Mouse (Mus musculus): ENCODE results near the gene Tnfsf12. TPM values are rescaled to one million over a fixed set of nuclear protein-coding genes. Genes with fewer than 3 reads are reported as not detected.
"Not testable (repeated sequence)": the region's sequence is repeated elsewhere in the genome, so short reads cannot be mapped to it uniquely, and the experiment has no call there.

The Tnfsf12 gene
- polyA plus RNA-seq, 1 experiment from 2014 or later = 1.1 TPM

DNA sequence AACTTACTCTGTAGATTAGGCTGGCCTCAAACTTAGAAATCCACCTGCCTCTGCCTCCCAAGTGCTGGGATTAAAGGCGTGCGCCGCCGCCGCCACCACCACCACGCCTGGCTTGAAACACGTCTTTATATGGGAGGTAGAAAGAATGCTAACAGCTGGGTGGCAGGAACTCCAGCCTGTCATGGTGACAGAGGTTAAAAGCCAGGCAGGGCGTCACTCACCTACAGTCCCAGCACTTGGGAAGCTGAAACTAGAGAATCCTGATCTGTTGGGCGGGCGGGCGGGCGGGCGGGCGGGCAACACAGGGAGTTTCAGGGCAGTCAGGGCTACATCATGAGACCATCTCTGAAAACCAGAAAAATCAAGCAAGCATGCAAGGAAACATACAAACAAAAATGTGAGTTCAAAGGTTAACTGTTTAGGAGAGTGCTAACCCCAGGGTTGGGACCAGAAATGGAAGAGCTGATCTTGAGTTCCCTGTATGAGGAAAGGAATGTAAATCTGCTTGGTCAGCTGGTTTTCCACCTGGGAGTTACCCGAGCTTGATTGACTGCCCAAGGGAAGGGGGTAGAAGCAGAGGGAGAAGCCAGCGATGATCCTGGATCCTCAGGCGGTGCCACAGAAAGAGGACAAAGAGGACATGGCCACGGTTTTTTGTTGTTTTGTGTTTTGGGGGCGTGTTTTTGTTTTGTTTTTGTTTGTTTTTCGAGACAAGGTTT, 17.5 kb upstream of the Tnfsf12 start:
- ATAC-seq = no peak
- H3K4me1 ChIP-seq = no peaks in the 10 kb centered on the region
- H3K9ac ChIP-seq = no peak overlapping the region
- H3K4me2 ChIP-seq = no peak overlapping the region
- 85% methylated on average over 20 of the region's 20 CpGs for WGBS
- no peaks in the 10 kb centered on the region for H3K27me3 ChIP-seq
- no peaks in the 10 kb centered on the region; the same call in 1 of the 2 replicates for H3K9me3 ChIP-seq (replicated peaks)
- H3K4me3 ChIP-seq = no peak overlapping the region
- no peaks in the 10 kb centered on the region for H3K36me3 ChIP-seq (ENCODE audit: poor library complexity, severe bottlenecking)
- no peak overlapping the region for H3K27ac ChIP-seq

DNA sequence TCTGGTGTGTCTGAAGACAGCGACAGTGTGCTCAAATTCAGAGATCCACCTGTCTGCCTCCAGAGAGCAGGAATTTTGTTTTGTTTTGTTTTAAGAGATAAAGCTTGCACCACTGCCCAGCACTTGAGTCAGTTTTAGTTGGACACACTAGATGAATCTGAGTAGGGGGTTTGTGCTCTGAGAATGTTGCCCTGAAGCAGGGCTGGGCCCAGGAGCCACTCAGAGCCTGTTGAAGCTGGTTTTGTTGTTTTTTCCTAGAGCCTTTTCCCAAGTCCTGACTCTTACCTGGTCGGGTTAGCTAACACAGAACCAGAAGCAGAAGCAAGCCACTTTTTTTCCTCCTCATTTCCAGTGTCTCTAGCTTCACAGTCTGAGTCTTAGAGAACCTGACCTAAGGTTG, 15.4 kb upstream of the Tnfsf12 start:
- H3K4me1 ChIP-seq = no peaks in the 10 kb centered on the region
- ATAC-seq = no peak
- 85% methylated on average over 2 of the region's 2 CpGs for WGBS
- no peak overlapping the region for H3K27ac ChIP-seq
- H3K36me3 ChIP-seq (ENCODE audit: poor library complexity, severe bottlenecking) = no peaks in the 10 kb centered on the region
- H3K4me3 ChIP-seq = no peak overlapping the region
- H3K4me2 ChIP-seq = no peak overlapping the region
- no peaks in the 10 kb centered on the region; the same call in 1 of the 2 replicates for H3K9me3 ChIP-seq (replicated peaks)
- H3K27me3 ChIP-seq = no peaks in the 10 kb centered on the region
- H3K9ac ChIP-seq = no peak overlapping the region

DNA sequence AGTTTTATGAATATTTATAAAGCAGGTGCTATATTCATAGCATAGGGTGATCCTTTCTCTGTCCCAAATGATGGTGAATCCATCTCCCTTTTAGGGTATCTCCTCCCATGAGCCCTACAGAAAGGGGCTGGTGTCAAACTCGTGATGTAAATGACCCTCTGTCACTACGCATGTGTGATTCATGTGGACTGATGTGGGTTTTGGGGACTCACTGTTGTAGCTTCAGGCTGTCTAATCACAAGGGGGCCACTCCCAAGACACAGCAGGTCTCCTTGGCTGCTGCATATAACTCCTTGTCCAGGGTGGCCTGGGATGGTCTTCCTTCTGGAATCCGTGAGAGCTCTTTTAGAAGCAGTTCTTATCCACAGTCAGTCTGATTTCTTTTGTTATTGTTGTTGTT, 14.8 kb upstream of the Tnfsf12 start:
- Histone ChIP-seq H3K4me1 (no peaks in the 10 kb centered on the region), H3K9ac (no peak overlapping the region), H3K9me3 (replicated peaks) (no peaks in the 10 kb centered on the region; the same call in 1 of the 2 replicates), H3K4me3 (no peak overlapping the region), H3K27me3 (no peaks in the 10 kb centered on the region), H3K4me2 (no peak overlapping the region), H3K27ac (no peak overlapping the region), H3K36me3 (ENCODE audit: poor library complexity, severe bottlenecking) (no peaks in the 10 kb centered on the region)
- no peak for ATAC-seq
- WGBS = 72% methylated on average over 3 of the region's 3 CpGs

DNA sequence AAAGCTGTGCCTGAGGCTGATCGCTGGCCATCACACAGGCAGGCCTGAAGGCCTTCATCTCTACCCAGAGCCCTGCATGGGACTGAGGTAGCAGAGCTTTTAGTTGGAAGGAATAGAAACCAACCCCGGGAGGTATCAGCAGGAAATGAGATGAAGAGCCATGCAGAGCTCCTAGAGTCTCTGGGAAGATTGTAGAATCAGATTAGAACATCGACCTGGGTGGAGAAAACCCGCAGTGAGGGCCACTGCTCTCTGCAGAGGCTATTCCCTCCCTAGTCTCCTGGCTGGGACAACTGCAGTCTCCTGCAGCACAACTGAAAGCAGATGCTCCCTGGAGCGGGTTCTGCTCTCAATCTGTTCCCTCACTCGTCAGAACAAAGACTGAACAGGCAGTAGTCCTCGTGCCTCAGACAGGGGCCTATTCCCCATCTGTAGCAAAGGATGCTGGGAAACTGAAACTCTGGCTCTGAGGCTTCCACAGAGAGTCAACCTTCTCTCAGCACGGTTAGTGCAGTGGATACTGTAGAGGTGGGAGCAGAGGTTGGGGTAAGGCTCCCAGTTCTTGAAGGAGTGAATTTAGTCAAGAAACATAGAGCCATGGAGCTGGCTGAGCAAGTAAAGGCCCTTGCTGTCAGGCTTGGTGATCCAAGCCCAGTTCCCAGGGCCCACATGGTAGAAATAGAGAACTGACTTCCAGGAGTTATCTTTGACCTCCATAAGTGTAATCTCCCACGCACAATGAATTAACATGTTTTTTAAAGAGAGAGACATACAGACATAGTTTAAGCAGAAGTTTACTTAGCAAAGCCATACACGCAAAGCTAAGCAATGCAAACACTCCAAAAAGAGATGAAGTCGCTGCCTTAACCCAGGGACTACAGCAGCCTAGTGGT, 14.2 kb upstream of the Tnfsf12 start:
- Histone ChIP-seq H3K9ac (no peak overlapping the region), H3K4me3 (no peak overlapping the region), H3K27ac (no peak overlapping the region), H3K9me3 (replicated peaks) (no peaks in the 10 kb centered on the region), H3K4me2 (no peak overlapping the region), H3K36me3 (ENCODE audit: poor library complexity, severe bottlenecking) (no peaks in the 10 kb centered on the region), H3K27me3 (no peaks in the 10 kb centered on the region), H3K4me1 (no peaks in the 10 kb centered on the region)
- no peak for ATAC-seq
- 56% methylated on average over 11 of the region's 11 CpGs for WGBS

DNA sequence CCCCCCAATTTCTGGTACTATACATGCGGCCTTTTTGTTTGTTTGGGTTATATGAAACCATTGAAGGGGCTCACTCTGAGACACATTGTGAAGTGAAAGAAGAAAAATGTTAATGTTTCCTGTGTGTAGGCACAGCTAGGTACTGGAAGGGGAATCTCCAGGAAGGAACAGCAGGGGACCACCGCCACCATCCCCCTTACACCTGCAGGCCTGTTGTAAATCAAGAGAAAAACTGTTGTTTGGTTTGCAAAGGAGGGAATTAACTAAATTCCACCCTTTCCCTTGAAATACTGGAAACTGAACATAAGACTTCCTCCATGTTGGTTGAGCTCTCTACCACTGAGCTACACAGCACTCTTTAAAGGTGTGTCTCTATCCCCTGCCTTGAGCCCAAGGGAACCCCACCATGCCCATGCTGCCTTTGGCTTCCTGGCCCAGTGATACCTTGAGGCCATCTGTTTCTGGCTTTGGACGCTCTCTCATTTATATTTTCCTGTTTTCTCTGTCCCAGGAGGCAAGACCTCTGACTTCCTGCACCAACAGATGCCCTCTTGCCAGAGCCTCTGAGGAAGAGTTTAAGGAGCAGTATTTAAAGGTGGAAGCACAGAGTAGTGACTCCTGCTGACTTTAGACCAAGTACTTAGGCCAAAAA, 13.1 kb upstream of the Tnfsf12 start:
- no peaks in the 10 kb centered on the region for H3K4me1 ChIP-seq
- no peak overlapping the region for H3K4me3 ChIP-seq
- no peaks in the 10 kb centered on the region for H3K36me3 ChIP-seq (ENCODE audit: poor library complexity, severe bottlenecking)
- no peaks in the 10 kb centered on the region for H3K9me3 ChIP-seq (replicated peaks)
- H3K27me3 ChIP-seq = no peaks in the 10 kb centered on the region
- WGBS = 90% methylated on average over 3 of the region's 3 CpGs
- no peak for ATAC-seq
- no peak overlapping the region for H3K4me2 ChIP-seq
- H3K27ac ChIP-seq = no peak overlapping the region
- H3K9ac ChIP-seq = no peak overlapping the region

DNA sequence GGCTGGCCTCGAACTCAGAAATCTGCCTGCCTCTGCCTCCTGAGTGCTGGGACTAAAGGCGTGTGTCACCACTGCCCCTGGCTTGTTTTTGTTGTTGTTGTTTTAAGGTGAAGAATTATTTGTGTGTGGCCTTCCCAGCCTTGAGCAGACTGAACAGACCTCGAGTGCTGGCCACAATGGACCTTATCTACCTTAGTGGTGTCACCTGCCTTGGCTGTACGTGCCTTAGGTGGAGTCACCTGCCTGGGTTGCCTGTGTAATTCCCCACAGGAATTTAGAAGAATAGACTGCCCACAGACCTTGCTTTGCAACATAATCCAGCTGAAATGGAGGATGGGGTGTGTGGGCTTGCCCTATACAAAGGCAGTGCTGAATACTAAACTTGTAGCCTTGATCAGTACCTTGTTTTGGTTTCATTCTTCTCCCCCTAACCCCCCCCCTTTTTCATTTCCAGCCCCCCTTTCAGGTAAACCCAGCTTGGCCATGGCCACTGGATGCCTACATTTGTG, 12.3 kb upstream of the Tnfsf12 start:
- WGBS = 92% methylated on average over 4 of the region's 4 CpGs
- ATAC-seq = no peak
- no peaks in the 10 kb centered on the region for H3K9me3 ChIP-seq (replicated peaks)

DNA sequence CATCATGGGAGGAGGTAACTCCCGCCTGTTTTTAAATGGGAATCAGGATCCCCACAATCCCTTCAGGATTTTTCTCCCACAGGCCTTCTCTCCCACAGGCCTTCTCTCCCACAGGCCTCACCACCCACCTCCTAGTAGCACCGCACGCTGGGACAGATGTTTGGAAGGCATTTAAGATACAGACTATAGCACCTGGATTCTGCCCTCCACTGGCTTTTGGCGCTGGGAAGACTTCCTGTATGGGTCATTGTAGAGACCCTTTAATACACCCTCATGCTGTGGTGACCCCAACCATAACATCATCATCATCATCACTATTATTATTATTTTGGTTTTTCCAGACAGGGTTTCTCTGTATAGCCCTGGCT, 11.8 kb upstream of the Tnfsf12 start:
- H3K4me1 ChIP-seq = no peaks in the 10 kb centered on the region
- H3K27me3 ChIP-seq = no peaks in the 10 kb centered on the region
- ATAC-seq = no peak
- 93% methylated on average over 4 of the region's 4 CpGs for WGBS
- no peak overlapping the region for H3K9ac ChIP-seq
- H3K4me2 ChIP-seq = no peak overlapping the region
- H3K9me3 ChIP-seq (replicated peaks) = no peaks in the 10 kb centered on the region
- H3K4me3 ChIP-seq = no peak overlapping the region
- no peaks in the 10 kb centered on the region for H3K36me3 ChIP-seq (ENCODE audit: poor library complexity, severe bottlenecking)
- H3K27ac ChIP-seq = no peak overlapping the region

More for the DNA sequence above, 12.3 kb upstream of the Tnfsf12 start:
- no peaks in the 10 kb centered on the region for H3K36me3 ChIP-seq (ENCODE audit: poor library complexity, severe bottlenecking)
- H3K4me3 ChIP-seq = no peak overlapping the region
- no peaks in the 10 kb centered on the region for H3K27me3 ChIP-seq
- no peaks in the 10 kb centered on the region for H3K4me1 ChIP-seq
- no peak overlapping the region for H3K4me2 ChIP-seq
- H3K9ac ChIP-seq = no peak overlapping the region
- H3K27ac ChIP-seq = no peak overlapping the region

DNA sequence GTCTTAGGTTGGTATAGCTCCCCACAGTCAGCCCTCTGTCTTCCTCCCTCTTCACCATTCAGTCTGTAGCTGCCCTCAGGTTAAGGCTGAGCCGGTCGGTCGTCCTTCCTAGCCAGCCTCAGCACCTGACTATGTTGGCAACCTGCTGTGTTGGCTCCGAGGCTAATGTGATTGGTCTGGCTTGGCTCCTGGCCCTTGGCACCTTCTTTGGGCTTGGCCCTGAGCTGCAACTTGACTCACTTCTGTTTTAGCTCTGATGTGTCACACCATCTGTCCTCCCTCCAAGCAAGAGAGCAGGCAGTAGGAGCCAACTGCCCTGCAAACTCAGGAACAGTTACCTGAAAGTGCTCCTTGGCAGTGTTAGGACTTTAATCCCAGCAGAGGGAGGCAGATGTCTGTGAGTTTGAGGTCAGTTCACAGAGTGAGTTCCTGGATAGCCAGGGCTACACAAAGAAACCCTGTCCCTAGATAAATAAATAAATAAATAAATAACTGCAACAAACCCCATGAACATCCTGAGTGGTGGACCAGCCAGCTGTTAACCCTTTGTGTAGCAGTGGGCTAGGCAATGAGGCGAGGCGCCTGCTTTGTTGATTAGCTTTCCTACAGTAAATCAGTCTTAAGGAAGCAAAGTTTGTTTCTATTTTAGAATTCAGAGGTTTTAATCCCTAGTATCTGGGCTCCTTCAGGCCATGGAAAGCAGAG, 11.3 kb upstream of the Tnfsf12 start:
- WGBS = 47% methylated on average over 6 of the region's 6 CpGs

DNA sequence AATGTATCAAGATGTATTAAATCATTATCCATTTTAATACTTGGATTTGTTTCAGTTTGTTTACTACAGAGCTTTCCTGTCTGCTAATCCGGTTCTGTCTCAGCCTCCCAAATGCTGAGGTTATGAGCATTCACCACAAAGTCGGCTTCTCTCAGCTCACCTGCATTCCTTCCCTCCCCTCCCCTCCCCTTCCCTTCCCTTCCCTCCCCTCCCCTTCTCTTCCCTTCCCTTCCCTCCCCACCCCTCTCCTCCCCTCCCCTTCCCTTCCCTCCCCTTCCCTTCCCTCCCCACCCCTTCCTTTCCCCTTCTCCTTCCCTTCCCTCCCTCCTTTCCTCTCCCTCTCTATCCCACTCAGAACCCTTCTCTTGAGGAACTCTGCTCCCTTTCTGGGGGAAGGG, 9.0 kb upstream of the Tnfsf12 start:
- 44% methylated on average over 2 of the region's 2 CpGs for WGBS

More for the DNA sequence above, 11.3 kb upstream of the Tnfsf12 start:
- H3K36me3 ChIP-seq (ENCODE audit: poor library complexity, severe bottlenecking) = no peaks in the 10 kb centered on the region
- H3K4me2 ChIP-seq = no peak overlapping the region
- H3K9me3 ChIP-seq (replicated peaks) = no peaks in the 10 kb centered on the region
- ATAC-seq = no peak
- no peak overlapping the region for H3K9ac ChIP-seq
- H3K27me3 ChIP-seq = no peaks in the 10 kb centered on the region
- H3K4me3 ChIP-seq = no peak overlapping the region
- H3K27ac ChIP-seq = no peak overlapping the region
- H3K4me1 ChIP-seq = no peaks in the 10 kb centered on the region

DNA sequence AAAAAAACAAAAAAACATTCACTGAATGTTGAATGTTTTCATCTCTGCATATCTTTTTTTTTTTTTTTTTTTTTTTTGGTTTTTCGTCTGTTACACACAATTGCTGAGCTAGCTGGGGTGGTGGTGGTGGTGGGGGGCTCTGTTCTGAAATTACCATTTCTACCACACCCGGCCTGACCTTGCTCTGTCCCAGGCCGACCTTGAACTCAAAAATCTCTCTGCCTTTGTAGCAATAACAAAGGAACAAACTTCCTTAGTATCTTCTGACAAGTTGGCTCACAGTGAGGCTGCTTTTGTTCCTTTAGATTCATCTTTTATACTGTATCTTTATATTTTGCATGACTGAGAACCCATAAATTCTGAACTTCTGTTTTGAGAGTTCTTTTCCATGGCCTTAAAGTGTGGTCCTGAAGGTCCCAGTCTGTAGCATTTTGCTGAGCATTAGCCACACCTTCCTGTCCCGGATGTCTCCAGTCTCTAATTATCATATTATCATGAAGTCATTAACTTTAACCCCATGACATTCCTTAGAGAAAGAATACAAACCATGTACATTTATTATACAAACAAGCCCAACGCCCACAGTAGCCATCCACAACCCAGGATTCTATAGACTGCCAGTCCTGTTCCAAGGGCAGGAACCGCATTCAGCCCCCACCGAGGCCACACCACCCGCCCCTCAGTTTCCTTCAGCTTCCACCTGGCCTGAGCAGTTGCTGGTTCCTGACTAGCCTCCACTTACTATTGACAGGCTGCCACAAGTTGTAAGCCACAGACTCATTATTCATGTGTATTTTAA, 8.4 kb upstream of the Tnfsf12 start:
- no peak overlapping the region for H3K9ac ChIP-seq
- 68% methylated on average over 8 of the region's 8 CpGs for WGBS
- no peak overlapping the region for H3K27ac ChIP-seq
- no peak overlapping the region for H3K4me3 ChIP-seq
- ATAC-seq = no peak
- H3K36me3 ChIP-seq (ENCODE audit: poor library complexity, severe bottlenecking) = no peaks in the 10 kb centered on the region
- no peak overlapping the region for H3K4me2 ChIP-seq
- H3K9me3 ChIP-seq (replicated peaks) = no peaks in the 10 kb centered on the region
- no peaks in the 10 kb centered on the region for H3K27me3 ChIP-seq
- no peaks in the 10 kb centered on the region for H3K4me1 ChIP-seq

More for the DNA sequence above, 9.0 kb upstream of the Tnfsf12 start:
- Histone ChIP-seq H3K9ac (no peak overlapping the region), H3K36me3 (ENCODE audit: poor library complexity, severe bottlenecking) (no peaks in the 10 kb centered on the region), H3K4me3 (no peak overlapping the region), H3K9me3 (replicated peaks) (no peaks in the 10 kb centered on the region), H3K4me2 (no peak overlapping the region), H3K4me1 (no peaks in the 10 kb centered on the region), H3K27me3 (no peaks in the 10 kb centered on the region), H3K27ac (no peak overlapping the region)
- ATAC-seq = no peak

DNA sequence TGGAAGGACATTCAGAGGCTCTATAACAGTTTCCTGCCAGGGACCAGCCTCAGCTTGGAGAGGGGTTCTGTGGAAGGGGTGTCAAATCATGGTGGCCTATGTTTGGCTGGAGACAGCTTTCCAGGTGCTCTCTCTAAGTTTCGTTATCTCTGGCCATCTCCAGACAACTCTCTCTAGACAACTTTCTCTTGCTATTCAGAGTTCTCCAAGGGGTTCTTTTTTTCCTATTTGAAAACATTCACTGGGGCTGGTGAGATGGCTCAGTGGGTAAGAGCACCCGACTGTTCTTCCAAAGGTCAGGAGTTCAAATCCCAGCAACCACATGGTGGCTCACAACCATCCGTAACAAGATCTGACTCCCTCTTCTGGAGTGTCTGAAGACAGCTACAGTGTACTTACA, 7.7 kb upstream of the Tnfsf12 start:
- not testable (repeated sequence) for H3K9ac ChIP-seq; H3K27ac ChIP-seq; H3K4me1 ChIP-seq; H3K4me3 ChIP-seq; H3K27me3 ChIP-seq; H3K4me2 ChIP-seq; H3K9me3 ChIP-seq (replicated peaks); H3K36me3 ChIP-seq (ENCODE audit: poor library complexity, severe bottlenecking); ATAC-seq
- WGBS = 81% methylated on average over 3 of the region's 3 CpGs
